Mouse (Mus musculus) heart, embryonic 12.5 days (tissue): ENCODE measurements around the gene Susd1. TPM values are rescaled to one million over a fixed set of nuclear protein-coding genes. Genes with fewer than 3 reads are reported as not detected.
A peak's percentile ranks its signal among the peaks of the same experiment; 100 is the strongest.

Experiments used
- ATAC-seq: fragments of 200-750 bp; cut with Nextera tagmentation; 2 replicates; pipeline ENCODE4 v1.8.0; 2017; ENCODE audit warnings: moderate TSS enrichment, moderate library complexity; ENCODE audit not compliant: insufficient number of reproducible peaks, low FRiP score
- H3K27ac ChIP-seq: fragments of 300-500 bp; sonication (generic); 2 replicates; pipeline ENCODE4 v1.5.1; 2016; ENCODE audit warnings: mild to moderate bottlenecking, moderate library complexity; ENCODE audit not compliant: poor library complexity, severe bottlenecking
- H3K27me3 ChIP-seq: fragments of 300-500 bp; sonication (generic); replicated peaks from 2 replicates; pipeline ENCODE4 v1.6.1; 2016; ENCODE audit warnings: mild to moderate bottlenecking, moderate library complexity
- H3K36me3 ChIP-seq: fragments of 300-500 bp; sonication (generic); 2 replicates; pipeline ENCODE4 v1.6.1; 2016; ENCODE audit warnings: mild to moderate bottlenecking, moderate library complexity
- H3K4me1 ChIP-seq: fragments of 300-500 bp; sonication (generic); replicated peaks from 2 replicates; pipeline ENCODE4 v1.6.1; 2016; ENCODE audit warnings: mild to moderate bottlenecking
- H3K4me2 ChIP-seq: fragments of 300-500 bp; sonication (generic); 2 replicates; pipeline ENCODE4 v1.6.1; 2016; ENCODE audit warnings: mild to moderate bottlenecking, moderate library complexity
- H3K4me3 ChIP-seq: fragments of 300-500 bp; sonication (generic); 2 replicates; pipeline ENCODE4 v1.5.1; 2016; ENCODE audit warnings: mild to moderate bottlenecking
- H3K9ac ChIP-seq: fragments of 300-500 bp; sonication (generic); 2 replicates; pipeline ENCODE4 v1.6.1; 2016; ENCODE audit warnings: mild to moderate bottlenecking, moderate library complexity
- H3K9me3 ChIP-seq: fragments of 300-500 bp; sonication (generic); replicated peaks from 2 replicates; pipeline ENCODE4 v1.6.1; 2016; ENCODE audit warnings: mild to moderate bottlenecking, moderate library complexity
- WGBS: fragments of 180-500 bp; shearing (Covaris S2); methylation state at CpG from one replicate; pipeline ENCODE4 v1.1.7; 2016; 5-methylcytosine and 5-hydroxymethylcytosine counted together
- polyA plus RNA-seq: library from polyadenylated mRNA; unstranded; fragments of >200 nt; fragmentation: Nextera tagmentation; extraction: Ambion mirVana; gene quantifications from 2 replicates; pipeline ENCODE4 v1.2.1, GENCODE M21; 2016

Gene Susd1
- 9.0 and 10.0 TPM in 2 replicates for polyA plus RNA-seq

DNA sequence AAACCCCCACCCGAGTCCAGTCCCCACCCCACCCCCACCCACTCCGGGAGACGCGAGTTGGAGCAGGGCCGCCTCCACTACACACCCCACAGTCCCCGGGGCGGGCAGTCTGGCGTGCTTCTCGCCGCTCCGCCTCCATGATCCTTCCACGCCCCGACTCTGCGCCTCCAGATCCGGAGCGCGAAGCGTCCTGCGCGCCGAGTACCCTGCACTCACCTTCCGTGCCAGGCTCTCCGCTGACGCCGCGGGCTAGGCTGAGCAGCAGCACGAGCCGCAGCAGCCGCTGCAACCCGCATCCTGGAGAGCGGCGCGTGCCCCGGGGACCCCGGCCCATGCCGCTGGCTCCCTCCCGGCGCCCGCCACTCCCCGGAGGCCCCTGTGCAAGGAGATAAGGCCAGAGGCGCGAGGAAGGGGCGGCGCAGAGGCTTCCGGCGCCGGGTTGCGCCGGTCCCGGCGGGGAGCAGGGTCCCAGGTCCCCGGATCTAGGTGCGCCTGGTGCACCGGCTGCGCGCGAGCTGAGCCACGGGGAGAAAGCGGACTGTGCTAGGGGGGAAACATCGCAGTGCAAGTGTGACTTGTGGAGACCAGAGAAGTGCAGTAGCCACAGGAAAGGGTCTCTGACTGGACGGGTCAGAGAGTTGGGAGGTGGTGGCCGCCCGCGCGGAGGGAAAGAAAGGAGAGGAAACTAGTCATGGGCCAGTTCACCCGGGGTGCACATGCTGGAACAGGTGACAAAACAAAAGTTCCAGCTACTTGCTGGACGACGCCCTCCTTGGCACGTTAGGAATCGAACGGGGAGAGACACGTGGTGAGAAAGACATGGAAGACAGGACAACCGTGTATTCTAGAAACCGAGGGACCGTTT, at the start of gene Susd1:
TSS of gene Susd1 (minus strand) at position 644 of the 865 bp plus-strand sequence.
- Histone ChIP-seq H3K36me3 (no peaks in the 10 kb centered on the region), H3K4me2 (peak within 1 kb of the TSS; percentile 96), H3K9me3 (no peaks in the 10 kb centered on the region), H3K4me1 (peaks cover 11% of the 10 kb centered on the region), H3K4me3 (peak within 1 kb of the TSS; percentile 64), H3K9ac (peak within 1 kb of the TSS; percentile 77), H3K27me3 (no peaks in the 10 kb centered on the region), H3K27ac (peak within 1 kb of the TSS; percentile 22)
- ATAC-seq, result peak; percentile 77
- under 1% methylated on average over 75 of the region's 75 CpGs for WGBS

DNA sequence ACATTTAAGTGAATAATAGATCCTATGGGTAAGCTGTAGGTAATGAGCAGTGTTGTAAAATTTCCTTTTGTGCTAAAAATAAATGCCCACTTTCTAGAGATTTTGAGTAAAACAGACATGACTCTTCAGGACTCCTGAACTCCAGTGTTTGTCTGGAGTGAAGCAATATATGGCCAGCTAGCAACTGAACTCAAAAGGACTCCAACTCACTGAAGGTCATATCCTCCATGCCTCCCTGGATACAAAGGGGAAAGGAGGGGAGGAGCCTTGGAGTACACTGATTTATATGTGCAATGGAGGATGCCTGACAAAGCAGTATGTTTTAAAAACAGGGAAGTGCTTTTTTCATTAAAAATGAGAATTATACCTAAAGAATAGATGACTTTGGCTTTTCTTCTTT, 32.9 kb upstream of the Susd1 start:
- H3K36me3 ChIP-seq, result 0 out of 2 replicates have a peak, but pooled peaks cover 2% of the 10 kb centered on the region
- H3K9me3 ChIP-seq, result no peaks in the 10 kb centered on the region
- H3K4me1 ChIP-seq, result peaks cover 12% of the 10 kb centered on the region
- H3K9ac ChIP-seq, result no peak overlapping the region
- ATAC-seq, result no peak
- H3K4me3 ChIP-seq, result no peak overlapping the region
- no peak overlapping the region for H3K27ac ChIP-seq
- H3K4me2 ChIP-seq, result no peak overlapping the region
- H3K27me3 ChIP-seq, result no peaks in the 10 kb centered on the region

DNA sequence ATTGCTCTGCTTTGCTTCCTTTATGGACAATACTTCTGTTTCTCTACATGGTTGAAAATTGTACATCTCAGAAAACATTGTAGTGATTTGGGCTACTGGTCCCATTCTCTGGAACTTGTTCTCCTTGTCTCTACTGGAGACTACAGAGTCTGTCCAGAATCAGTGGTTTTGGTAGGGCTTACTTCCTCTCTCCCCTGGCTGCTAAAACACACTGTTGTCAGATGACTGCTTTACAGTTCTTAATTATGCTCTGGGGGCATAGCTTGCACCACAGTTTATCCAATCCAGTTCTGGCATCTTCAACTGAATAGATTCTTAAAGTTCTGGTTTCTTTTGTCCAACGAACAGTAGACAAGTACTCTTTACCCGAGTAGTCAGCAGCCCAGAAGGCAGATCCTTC, 27.0 kb upstream of the Susd1 start:
- Histone ChIP-seq H3K36me3 (no peaks in the 10 kb centered on the region), H3K4me1 (peaks cover 23% of the 10 kb centered on the region), H3K9ac (no peak overlapping the region), H3K4me3 (no peak overlapping the region), H3K27me3 (no peaks in the 10 kb centered on the region), H3K27ac (no peak overlapping the region), H3K4me2 (no peak overlapping the region), H3K9me3 (no peaks in the 10 kb centered on the region)
- WGBS, result 86% methylated on average over 2 of the region's 2 CpGs
- ATAC-seq, result no peak

DNA sequence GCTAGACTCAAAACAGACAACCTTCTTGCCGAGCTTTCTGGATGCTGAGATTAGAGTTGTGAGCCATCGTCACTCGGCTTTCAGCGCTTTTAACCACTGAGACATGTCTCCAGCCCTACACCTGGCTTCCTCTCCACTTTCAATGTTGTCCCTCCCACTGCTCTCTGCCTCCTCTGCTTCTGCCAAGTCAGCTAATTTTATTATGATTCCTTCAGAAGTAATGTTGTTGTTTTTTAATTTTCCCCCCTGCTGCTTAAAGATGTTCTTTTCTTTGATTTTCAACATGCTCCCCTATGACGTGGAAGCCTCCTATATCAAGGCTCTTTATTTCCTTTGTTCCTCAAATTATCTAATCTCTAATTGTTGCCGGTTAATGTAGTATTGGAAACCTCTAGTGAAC, 26.2 kb upstream of the Susd1 start:
- Histone ChIP-seq H3K36me3 (no peaks in the 10 kb centered on the region), H3K27ac (no peak overlapping the region), H3K27me3 (no peaks in the 10 kb centered on the region), H3K4me2 (no peak overlapping the region), H3K9me3 (no peaks in the 10 kb centered on the region), H3K4me3 (no peak overlapping the region), H3K4me1 (peaks cover 31% of the 10 kb centered on the region), H3K9ac (no peak overlapping the region)
- no peak for ATAC-seq
- 53% methylated on average over 6 of the region's 6 CpGs for WGBS

DNA sequence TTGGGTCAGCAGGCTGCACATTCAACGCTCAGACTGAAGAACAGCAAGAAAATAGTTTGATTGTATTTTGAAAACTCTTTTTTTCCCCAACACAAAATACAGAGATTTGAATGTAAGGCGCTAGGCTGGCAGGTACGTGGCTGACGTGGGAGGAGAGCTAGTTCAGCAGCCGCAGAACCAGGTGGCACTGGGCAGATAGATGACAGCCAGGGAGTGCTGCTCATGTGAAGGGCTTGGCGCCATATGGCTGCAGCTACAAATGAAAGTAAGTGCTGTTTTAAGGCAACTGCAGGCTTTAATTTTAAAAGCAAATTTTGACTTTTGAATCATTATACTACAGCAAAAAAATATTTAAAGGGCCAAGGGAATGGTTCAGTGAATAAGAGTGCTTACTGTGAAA, 24.1 kb upstream of the Susd1 start:
- H3K4me3 ChIP-seq, result no peak overlapping the region
- no peaks in the 10 kb centered on the region for H3K27me3 ChIP-seq
- peaks cover 40% of the 10 kb centered on the region for H3K4me1 ChIP-seq
- no peak overlapping the region for H3K4me2 ChIP-seq
- no peaks in the 10 kb centered on the region for H3K36me3 ChIP-seq
- H3K27ac ChIP-seq, result no peak overlapping the region
- H3K9ac ChIP-seq, result no peak overlapping the region
- ATAC-seq, result no peak
- no peaks in the 10 kb centered on the region for H3K9me3 ChIP-seq
- 80% methylated on average over 6 of the region's 6 CpGs for WGBS

DNA sequence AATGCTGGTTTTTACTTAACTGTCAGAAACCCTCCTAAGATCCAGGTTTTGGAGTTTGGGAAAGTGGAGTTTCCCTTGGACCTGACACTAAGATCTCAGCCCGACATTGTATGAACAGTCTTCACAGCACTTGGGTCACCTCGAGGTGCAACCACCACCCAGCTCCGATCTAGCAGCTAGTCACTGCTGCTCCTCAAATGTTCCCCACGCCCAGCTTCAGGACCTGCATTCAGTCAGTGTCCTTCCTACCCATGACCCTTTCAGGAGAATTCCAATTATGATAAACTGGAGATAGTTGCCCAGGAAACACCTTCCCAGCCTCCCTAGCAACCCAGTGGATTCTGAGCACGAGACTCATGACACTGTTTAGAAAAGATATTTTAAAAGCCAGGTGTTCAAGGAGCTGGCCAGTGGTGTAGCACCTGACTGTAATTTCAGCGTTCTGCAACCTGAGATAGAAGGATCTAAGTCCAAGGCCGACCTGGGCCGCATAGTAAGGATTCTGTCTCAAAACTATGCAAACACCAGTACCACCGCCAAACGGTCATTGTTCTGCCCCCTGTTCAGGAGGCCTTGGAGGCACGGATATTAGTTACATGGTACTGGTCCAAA, 22.8 kb upstream of the Susd1 start:
- Histone ChIP-seq H3K9me3 (no peaks in the 10 kb centered on the region), H3K27me3 (no peaks in the 10 kb centered on the region), H3K4me1 (peaks cover 41% of the 10 kb centered on the region), H3K9ac (no peak overlapping the region), H3K4me3 (no peak overlapping the region), H3K4me2 (no peak overlapping the region), H3K27ac (no peak overlapping the region), H3K36me3 (no peaks in the 10 kb centered on the region)
- WGBS, result 61% methylated on average over 11 of the region's 11 CpGs
- no peak for ATAC-seq

DNA sequence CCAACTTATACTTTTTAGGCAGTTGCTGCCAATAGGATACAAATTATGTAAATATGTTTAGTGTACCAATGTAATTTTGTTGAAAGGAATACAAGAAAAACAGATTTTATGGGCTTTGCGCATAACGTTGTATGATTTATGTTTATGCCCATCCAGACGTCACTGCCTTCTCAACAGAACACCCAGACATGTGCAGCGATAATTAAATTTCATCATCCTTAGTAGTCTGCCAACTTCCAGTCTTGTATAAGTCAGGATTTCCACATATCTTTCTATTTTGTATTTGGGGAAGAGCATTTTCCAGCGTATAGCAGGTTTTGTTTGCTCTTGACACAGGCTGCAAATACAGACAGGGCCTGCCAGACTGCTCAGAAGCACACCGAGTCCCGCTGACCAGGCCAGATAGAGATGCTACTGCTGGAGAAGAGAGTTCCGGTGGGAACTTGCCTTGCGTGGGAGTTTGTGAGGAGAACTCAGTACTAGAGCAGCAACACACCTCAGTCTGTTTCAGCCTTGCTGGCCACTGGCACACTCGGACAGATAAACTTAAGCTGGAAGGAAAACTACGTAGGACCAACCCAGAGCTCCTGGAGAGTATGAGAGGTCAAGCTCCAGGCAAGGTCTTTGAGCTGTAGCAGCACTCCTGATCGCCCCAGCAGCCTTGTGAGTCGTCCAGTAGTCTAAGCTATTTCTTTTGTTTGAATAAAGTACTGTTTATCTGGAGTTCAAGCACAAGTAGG, 21.0 kb upstream of the Susd1 start:
- ATAC-seq, result peak; percentile 45; the same call in 1 of the 2 replicates
- Histone ChIP-seq H3K9ac (no peak overlapping the region), H3K27ac (peak overlapping the region; percentile 61)

DNA sequence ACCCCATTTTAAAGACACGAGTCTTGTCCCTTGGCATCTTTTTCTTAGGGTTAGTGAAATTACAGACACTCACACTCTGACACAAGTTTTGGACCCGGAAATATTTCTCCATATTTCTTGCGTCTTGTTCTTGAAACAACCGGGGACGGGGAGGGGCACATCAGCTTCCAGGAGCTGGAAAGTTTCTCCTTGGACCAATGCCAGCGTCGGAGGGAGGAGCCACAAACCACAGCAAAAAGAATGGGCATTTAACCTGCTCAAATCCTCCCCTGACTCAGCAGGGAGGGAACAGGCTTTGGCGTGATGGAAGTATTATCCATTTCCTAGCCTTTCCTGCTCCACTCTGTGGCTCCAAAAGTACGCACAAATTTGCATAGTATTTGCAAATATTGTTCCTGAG, 19.5 kb upstream of the Susd1 start:
- H3K36me3 ChIP-seq, result no peaks in the 10 kb centered on the region
- no peak for ATAC-seq
- H3K27me3 ChIP-seq, result no peaks in the 10 kb centered on the region
- peaks cover 41% of the 10 kb centered on the region for H3K4me1 ChIP-seq
- H3K27ac ChIP-seq, result no peak overlapping the region
- WGBS, result 45% methylated on average over 9 of the region's 9 CpGs
- no peak overlapping the region for H3K9ac ChIP-seq
- no peak overlapping the region for H3K4me3 ChIP-seq
- H3K4me2 ChIP-seq, result no peak overlapping the region
- no peaks in the 10 kb centered on the region for H3K9me3 ChIP-seq

More for the DNA sequence above, 21.0 kb upstream of the Susd1 start:
- no peaks in the 10 kb centered on the region for H3K9me3 ChIP-seq
- no peak overlapping the region for H3K4me3 ChIP-seq
- H3K4me2 ChIP-seq, result no peak overlapping the region
- WGBS, result 51% methylated on average over 13 of the region's 13 CpGs
- H3K4me1 ChIP-seq, result peaks cover 41% of the 10 kb centered on the region
- no peaks in the 10 kb centered on the region for H3K36me3 ChIP-seq
- H3K27me3 ChIP-seq, result no peaks in the 10 kb centered on the region

DNA sequence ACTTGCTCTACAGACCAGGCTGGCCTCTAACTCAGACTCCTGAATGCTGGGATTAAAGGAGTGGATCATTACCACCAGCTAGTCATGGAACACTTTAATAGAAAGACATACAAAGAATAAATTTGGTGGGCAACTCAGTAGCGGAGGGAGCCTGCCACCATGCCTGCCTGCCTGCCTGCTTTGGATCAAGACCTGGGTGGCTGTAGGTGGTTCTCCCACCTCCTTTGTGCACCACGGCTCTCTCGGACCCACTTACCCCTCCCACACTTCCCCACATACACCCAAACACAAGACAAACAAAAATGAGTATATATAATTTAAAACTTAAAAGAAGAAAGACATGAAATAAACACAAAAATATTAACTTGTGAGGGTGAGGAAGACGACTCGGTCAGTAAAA, 18.7 kb upstream of the Susd1 start:
- no peak for ATAC-seq
- no peak overlapping the region for H3K27ac ChIP-seq
- peaks cover 36% of the 10 kb centered on the region for H3K4me1 ChIP-seq
- H3K36me3 ChIP-seq, result no peaks in the 10 kb centered on the region
- H3K4me2 ChIP-seq, result no peak overlapping the region
- H3K27me3 ChIP-seq, result no peaks in the 10 kb centered on the region
- H3K4me3 ChIP-seq, result no peak overlapping the region
- no peak overlapping the region for H3K9ac ChIP-seq
- 82% methylated on average over 5 of the region's 5 CpGs for WGBS
- H3K9me3 ChIP-seq, result no peaks in the 10 kb centered on the region

DNA sequence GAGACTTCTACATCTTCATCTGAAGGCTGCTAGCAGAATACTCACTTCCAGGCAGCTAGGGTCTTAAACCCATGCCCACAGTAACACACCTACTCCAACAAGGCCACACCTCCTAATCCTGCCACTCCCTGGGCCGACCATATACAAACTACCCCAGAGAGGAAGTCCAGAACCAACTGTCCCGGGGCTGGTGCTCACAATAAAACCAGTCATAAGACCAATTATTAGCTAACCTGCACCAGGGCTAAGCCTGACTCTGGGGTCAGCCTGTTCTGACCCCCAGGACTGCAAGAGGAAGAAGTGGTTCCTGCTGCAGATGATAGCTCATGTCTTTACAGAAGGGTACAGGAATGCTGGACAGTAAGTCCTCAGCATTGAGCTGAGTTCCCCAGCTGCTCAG, 17.0 kb upstream of the Susd1 start:
- WGBS, result 59% methylated on average over 2 of the region's 2 CpGs
- no peak overlapping the region for H3K27ac ChIP-seq
- H3K4me1 ChIP-seq, result peaks cover 21% of the 10 kb centered on the region
- no peak for ATAC-seq
- no peak overlapping the region for H3K4me2 ChIP-seq
- no peak overlapping the region for H3K9ac ChIP-seq
- no peaks in the 10 kb centered on the region for H3K9me3 ChIP-seq
- H3K4me3 ChIP-seq, result no peak overlapping the region
- H3K27me3 ChIP-seq, result no peaks in the 10 kb centered on the region
- no peaks in the 10 kb centered on the region for H3K36me3 ChIP-seq

DNA sequence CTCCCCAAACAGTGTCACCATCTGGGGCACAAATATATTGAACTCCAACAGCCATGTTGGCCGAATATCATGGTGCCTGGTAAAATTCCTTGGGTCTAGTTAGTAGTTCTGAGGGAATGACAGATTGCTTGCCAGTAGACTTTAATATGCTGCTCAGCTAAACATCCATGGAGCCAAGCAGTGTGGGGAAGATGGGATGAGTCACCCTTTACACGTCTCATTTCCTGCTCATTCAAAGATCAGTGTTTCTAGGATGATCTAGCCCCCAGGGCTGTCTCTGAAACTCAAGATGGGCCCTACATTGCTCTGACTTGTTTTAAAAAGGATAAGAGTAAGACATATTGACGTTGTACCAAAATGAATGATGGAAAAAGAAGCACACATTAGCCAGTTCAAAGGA, 15.6 kb upstream of the Susd1 start:
- H3K27me3 ChIP-seq, result no peaks in the 10 kb centered on the region
- no peak for ATAC-seq
- H3K9ac ChIP-seq, result no peak overlapping the region
- H3K27ac ChIP-seq, result no peak overlapping the region
- WGBS, result 61% methylated on average over 3 of the region's 3 CpGs
- H3K4me2 ChIP-seq, result no peak overlapping the region
- H3K4me3 ChIP-seq, result no peak overlapping the region
- no peaks in the 10 kb centered on the region for H3K36me3 ChIP-seq
- no peaks in the 10 kb centered on the region for H3K9me3 ChIP-seq
- H3K4me1 ChIP-seq, result peaks cover 8% of the 10 kb centered on the region; the same call in 1 of the 2 replicates
